Mouse (Mus musculus): ENCODE data around the gene Rrp36.

DNA sequence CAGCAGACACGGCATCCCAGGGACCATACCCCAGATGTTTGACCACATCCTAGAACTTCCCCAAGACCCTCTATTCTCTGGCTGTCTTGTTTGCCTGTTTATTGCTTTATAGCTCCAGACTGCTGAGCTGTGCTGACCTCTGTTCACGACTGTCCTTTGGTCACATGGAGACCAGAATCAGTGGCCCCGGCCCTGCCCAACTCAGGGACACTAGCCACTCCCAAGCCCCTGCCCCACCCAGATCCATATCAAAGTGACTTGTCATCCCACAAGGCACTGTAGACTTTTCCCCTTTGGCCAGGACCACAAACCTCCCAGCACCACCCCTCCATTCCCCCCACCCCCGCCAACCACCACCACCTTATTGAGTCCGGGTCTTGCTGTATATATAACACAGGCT, 25.1 kb upstream of the Rrp36 start:
- TF ChIP-seq CTCF (IDR thresholded peaks at IDR 0.05; ENCODE audit: low read depth), result no peak
- TF ChIP-seq EP300 (IDR thresholded peaks at IDR 0.05; ENCODE audit: low read depth), result no peak
